Mouse (Mus musculus): Measurements from ENCODE around the gene Pcdh18. TPM values are rescaled to one million over a fixed set of nuclear protein-coding genes. Genes with fewer than 3 reads are reported as not detected.

Pcdh18 gene
- total and polyA plus RNA-seq, 3 experiments: not detected

- TF ChIP-seq ETS1 (conservative IDR thresholded peaks at IDR 0.05; ENCODE audit: low read depth, low read length): no peak
- Histone ChIP-seq H3K27ac (ENCODE audit: insufficient read depth, low read depth) (no peak overlapping the region), H3K9ac (ENCODE audit: insufficient read depth, low read depth) (no peak overlapping the region), H3K4me3 (replicated peaks in 1 of 3; ENCODE audit: low read depth in 2 of 3, low read length in 2 of 3, poor library complexity in 1 of 3) (no peak overlapping the region), H3K36me3 (replicated peaks in 1 of 2; ENCODE audit: control insufficient read depth in 1 of 2, insufficient read depth in 1 of 2, low read length in 1 of 2) (no peaks in the 10 kb centered on the region), H3K79me2 (replicated peaks; ENCODE audit: control insufficient read depth, extremely low read depth, insufficient read depth, poor library complexity, severe bottlenecking) (no peaks in the 10 kb centered on the region), H3K27me3 (replicated peaks) (no peaks in the 10 kb centered on the region), H3K9me3 (replicated peaks; ENCODE audit: low read length) (peaks cover 58% of the 10 kb centered on the region), H3K4me2 (ENCODE audit: insufficient read depth, low read depth, poor library complexity, severe bottlenecking) (no peak overlapping the region), H3K4me1 (ENCODE audit: control insufficient read depth in 1 of 2, insufficient read depth in 2 of 2) (no peaks in the 10 kb centered on the region)
- dilution Hi-C loops (cut with MboI; ENCODE audit: extremely low pct_ligation_motif_present, extremely low pct_unique_long_range_greater_than_20kb, low sequenced_read_pairs) (no loop called here), in situ Hi-C loops (cut with MboI; ENCODE audit: low pct_ligation_motif_present, low pct_unique_long_range_greater_than_20kb, low sequenced_read_pairs) (no loop called here)
- DNase-seq (ENCODE audit: extremely low read depth): no peak
Measured at GRCm38 (mm10) chr3:49755986-49756845, 909 bp downstream of the Pcdh18 start.

- H3K27me3 ChIP-seq (replicated peaks): no peaks in the 10 kb centered on the region
- no peak for DNase-seq (ENCODE audit: extremely low read depth)
- dilution Hi-C loops (cut with MboI; ENCODE audit: extremely low pct_ligation_motif_present, extremely low pct_unique_long_range_greater_than_20kb, low sequenced_read_pairs): no loop called here
- H3K9me3 ChIP-seq (replicated peaks; ENCODE audit: low read length): peaks cover 66% of the 10 kb centered on the region
- H3K79me2 ChIP-seq (replicated peaks; ENCODE audit: control insufficient read depth, extremely low read depth, insufficient read depth, poor library complexity, severe bottlenecking): no peaks in the 10 kb centered on the region
- TF ChIP-seq ZMIZ1 (IDR thresholded peaks at IDR 0.05; ENCODE audit: low read depth, low read length): no peak
- TF ChIP-seq TCF12 (IDR thresholded peaks at IDR 0.05; ENCODE audit: low read depth, low read length): no peak
- TF ChIP-seq MYC (IDR thresholded peaks at IDR 0.05; ENCODE audit: low read depth, low read length): no peak
- TF ChIP-seq MEF2A (IDR thresholded peaks at IDR 0.05; ENCODE audit: borderline replicate concordance, low read depth, low read length): no peak
- no peak for TF ChIP-seq POLR2AphosphoS2 (IDR thresholded peaks at IDR 0.05; ENCODE audit: low read depth, low read length)
- no peak for TF ChIP-seq NELFE (IDR thresholded peaks at IDR 0.05; ENCODE audit: low read depth, low read length)
- in situ Hi-C loops (cut with MboI; ENCODE audit: low pct_ligation_motif_present, low pct_unique_long_range_greater_than_20kb, low sequenced_read_pairs): no loop called here
- no peaks in the 10 kb centered on the region for H3K36me3 ChIP-seq (replicated peaks in 1 of 2; ENCODE audit: control insufficient read depth in 1 of 2, insufficient read depth in 1 of 2, low read length in 1 of 2)
- H3K9ac ChIP-seq (ENCODE audit: insufficient read depth, low read depth): no peak overlapping the region
- no peak overlapping the region for H3K27ac ChIP-seq (ENCODE audit: insufficient read depth, low read depth)
- no peaks in the 10 kb centered on the region for H3K4me1 ChIP-seq (ENCODE audit: control insufficient read depth in 1 of 2, insufficient read depth in 2 of 2)
- no peak overlapping the region for H3K4me2 ChIP-seq (ENCODE audit: insufficient read depth, low read depth, poor library complexity, severe bottlenecking)
- no peak overlapping the region for H3K4me3 ChIP-seq (replicated peaks in 1 of 3; ENCODE audit: low read depth in 2 of 3, low read length in 2 of 3, poor library complexity in 1 of 3)
Measured at GRCm38 (mm10) chr3:49752766-49753165, 4.4 kb downstream of the Pcdh18 start.

DNA sequence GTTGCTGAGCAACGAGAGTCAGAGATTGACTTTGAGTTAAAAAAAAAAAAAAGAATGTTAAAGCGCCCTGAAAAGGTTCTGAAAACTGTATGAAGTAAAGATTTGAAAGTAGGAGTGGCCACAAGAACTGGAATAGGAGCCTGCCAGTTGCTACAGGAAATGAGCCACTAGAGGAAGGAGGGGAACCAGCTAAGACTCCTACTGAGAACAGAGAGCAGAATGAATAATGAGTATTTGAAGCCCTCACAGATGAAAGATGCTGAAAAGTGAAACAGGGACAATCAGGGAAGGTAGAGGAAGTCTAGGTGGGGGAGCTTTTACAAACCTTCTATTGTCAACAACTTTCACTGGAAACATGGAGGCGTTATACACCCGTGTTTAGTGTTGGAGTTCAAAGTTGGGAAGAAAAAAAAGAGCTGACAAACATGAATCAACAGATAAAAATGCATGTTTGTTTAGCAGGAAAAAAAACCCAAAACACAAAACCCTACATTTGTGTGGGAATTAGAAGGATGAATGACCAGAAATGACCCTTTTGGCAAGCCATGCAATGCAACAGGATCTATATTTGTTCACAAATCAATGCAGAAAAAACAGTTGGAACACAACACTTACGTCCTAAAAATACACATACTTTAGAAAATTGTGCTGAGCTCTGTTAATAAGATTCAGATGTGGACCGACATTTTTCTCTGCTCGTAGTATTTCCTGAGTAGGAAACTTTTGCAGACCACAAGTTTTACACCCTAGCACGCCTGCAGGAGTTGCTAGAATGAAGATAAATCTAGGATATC is 7.4 kb downstream of the Pcdh18 start:
- Histone ChIP-seq H3K4me2 (ENCODE audit: insufficient read depth, low read depth, poor library complexity, severe bottlenecking) (no peak overlapping the region), H3K9ac (ENCODE audit: insufficient read depth, low read depth) (no peak overlapping the region), H3K4me3 (replicated peaks in 1 of 3; ENCODE audit: low read depth in 2 of 3, low read length in 2 of 3, poor library complexity in 1 of 3) (no peak overlapping the region), H3K27me3 (replicated peaks) (no peaks in the 10 kb centered on the region), H3K27ac (ENCODE audit: insufficient read depth, low read depth) (no peak overlapping the region), H3K79me2 (replicated peaks; ENCODE audit: control insufficient read depth, extremely low read depth, insufficient read depth, poor library complexity, severe bottlenecking) (no peaks in the 10 kb centered on the region), H3K4me1 (ENCODE audit: control insufficient read depth in 1 of 2, insufficient read depth in 2 of 2) (no peaks in the 10 kb centered on the region), H3K9me3 (replicated peaks; ENCODE audit: low read length) (peaks cover 61% of the 10 kb centered on the region), H3K36me3 (replicated peaks in 1 of 2; ENCODE audit: control insufficient read depth in 1 of 2, insufficient read depth in 1 of 2, low read length in 1 of 2) (no peaks in the 10 kb centered on the region)
- in situ Hi-C loops (cut with MboI; ENCODE audit: low pct_ligation_motif_present, low pct_unique_long_range_greater_than_20kb, low sequenced_read_pairs): no loop called here
- no peak for DNase-seq (ENCODE audit: extremely low read depth)
- dilution Hi-C loops (cut with MboI; ENCODE audit: extremely low pct_ligation_motif_present, extremely low pct_unique_long_range_greater_than_20kb, low sequenced_read_pairs): no loop called here
- TF ChIP-seq MAX (IDR thresholded peaks at IDR 0.05; ENCODE audit: low read length) (no peak), NRF1 (IDR thresholded peaks at IDR 0.05; ENCODE audit: low read depth, low read length) (no peak), MXI1 (IDR thresholded peaks at IDR 0.05; ENCODE audit: low read depth, low read length) (no peak), MYC (IDR thresholded peaks at IDR 0.05; ENCODE audit: low read depth, low read length) (no peak), MAFK (IDR thresholded peaks at IDR 0.05; ENCODE audit: insufficient replicate concordance, low read length) (no peak), JUND (conservative IDR thresholded peaks at IDR 0.05; ENCODE audit: low read depth, low read length) (no peak), ZMIZ1 (IDR thresholded peaks at IDR 0.05; ENCODE audit: low read depth, low read length) (no peak), ELF1 (IDR thresholded peaks at IDR 0.05; ENCODE audit: low read depth, low read length) (no peak), UBTF (IDR thresholded peaks at IDR 0.05; ENCODE audit: low read depth, low read length) (no peak), CHD1 (IDR thresholded peaks at IDR 0.05; ENCODE audit: low read depth, low read length) (no peak), IRF4 (IDR thresholded peaks at IDR 0.05; ENCODE audit: low read depth, low read length) (no peak), PAX5 (IDR thresholded peaks at IDR 0.05; ENCODE audit: low read length) (no peak), ZKSCAN1 (IDR thresholded peaks at IDR 0.05; ENCODE audit: borderline replicate concordance, low read depth, low read length) (no peak), JUN (IDR thresholded peaks at IDR 0.05; ENCODE audit: insufficient read depth, low read depth, low read length) (no peak), POLR2AphosphoS2 (IDR thresholded peaks at IDR 0.05; ENCODE audit: low read depth, low read length) (no peak), GABPA (IDR thresholded peaks at IDR 0.05; ENCODE audit: insufficient replicate concordance, low read depth, low read length) (no peak), POLR2A (IDR thresholded peaks at IDR 0.05; ENCODE audit: low read depth, low read length) (no peak), ZNF384 (IDR thresholded peaks at IDR 0.05; ENCODE audit: low read depth, low read length) (no peak), USF2 (conservative IDR thresholded peaks at IDR 0.05; ENCODE audit: low read depth, low read length) (no peak)

Data from CH12.LX (cell line).